Mouse (Mus musculus) bone marrow, adult 2 months (tissue): Measurements from ENCODE around the gene Gm43517. TPM values are rescaled to one million over a fixed set of nuclear protein-coding genes. Genes with fewer than 3 reads are reported as not detected.

Experiments used
- H3K27ac ChIP-seq: fragments of 200-500 bp; 2 replicates; pipeline ENCODE4 v1.5.1; 2012; ENCODE audit warnings: low read depth, mild to moderate bottlenecking, control low read depth, inconsistent platforms, low read length; ENCODE audit not compliant: control insufficient read depth, poor library complexity, insufficient read depth
- H3K4me1 ChIP-seq: fragments of 200-500 bp; 2 replicates; pipeline ENCODE4 v1.6.1; 2011; ENCODE audit warnings: low read length; ENCODE audit not compliant: control insufficient read depth, insufficient read depth
- H3K4me3 ChIP-seq: fragments of 200-500 bp; replicated peaks from 2 replicates; pipeline ENCODE3; 2011; ENCODE audit warnings: mild to moderate bottlenecking, low read depth, low read length, control low read depth; ENCODE audit not compliant: control insufficient read depth
- CTCF ChIP-seq: fragments of 200-500 bp; IDR thresholded peaks from 2 replicates; pipeline ENCODE4 v1.5.1; 2011; ENCODE audit warnings: low read length, control low read depth; ENCODE audit not compliant: control insufficient read depth, insufficient read depth
- POLR2A ChIP-seq: fragments of 200-500 bp; IDR thresholded peaks from 2 replicates; pipeline ENCODE4 v1.6.1; 2011; ENCODE audit warnings: low read depth, mild to moderate bottlenecking, control low read depth, low read length, borderline replicate concordance; ENCODE audit not compliant: control insufficient read depth
- WGBS: fragments of 180-500 bp; shearing (Covaris S2); methylation state at CpG from one replicate; pipeline ENCODE4 v1.1.7; 2018; 5-methylcytosine and 5-hydroxymethylcytosine counted together
- polyA plus RNA-seq: library from polyadenylated mRNA; stranded (reverse); fragments of >200 nt; gene quantifications from 2 replicates; pipeline ENCODE4 v1.2.4, GENCODE M21; 2011; ENCODE audit warnings: low replicate concordance; ENCODE audit not compliant: missing spikeins, insufficient read depth, insufficient read length

The Gm43517 gene
- polyA plus RNA-seq, 1 experiment = not detected

DNA sequence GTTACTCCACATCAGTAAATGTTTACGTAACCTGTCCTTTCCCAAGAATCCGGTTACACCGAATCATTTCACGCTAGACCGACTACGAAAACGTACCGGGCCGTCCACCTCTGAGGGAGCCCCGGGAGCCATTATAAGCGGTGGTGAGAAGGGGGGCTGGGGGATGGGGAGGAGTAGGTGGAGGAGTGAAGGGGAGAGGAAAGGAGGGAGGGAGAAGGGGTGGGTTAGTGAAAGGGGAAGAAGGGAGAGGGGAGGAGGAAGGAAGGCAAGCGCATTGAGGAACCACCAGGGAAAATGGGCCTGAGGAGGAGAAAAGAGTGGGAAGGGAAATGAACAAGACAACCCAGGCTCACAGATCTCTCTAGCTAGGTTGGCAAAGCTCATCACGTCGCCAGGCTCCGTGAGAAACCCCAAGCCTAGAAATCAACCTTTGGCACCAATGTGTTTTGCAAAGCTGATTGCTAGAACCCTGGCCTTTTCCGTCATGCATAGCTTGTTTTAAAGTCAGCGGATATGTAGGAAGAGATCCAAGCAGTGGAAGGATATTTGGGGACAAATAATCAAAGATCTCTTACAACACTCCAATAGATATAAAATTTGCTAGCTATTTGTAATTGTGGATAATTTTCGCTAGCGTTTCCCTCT, 3.1 kb upstream of the Gm43517 start:
- WGBS = 4% methylated on average over 19 of the region's 19 CpGs
- no peak for TF ChIP-seq POLR2A
- TF ChIP-seq CTCF = no peak

DNA sequence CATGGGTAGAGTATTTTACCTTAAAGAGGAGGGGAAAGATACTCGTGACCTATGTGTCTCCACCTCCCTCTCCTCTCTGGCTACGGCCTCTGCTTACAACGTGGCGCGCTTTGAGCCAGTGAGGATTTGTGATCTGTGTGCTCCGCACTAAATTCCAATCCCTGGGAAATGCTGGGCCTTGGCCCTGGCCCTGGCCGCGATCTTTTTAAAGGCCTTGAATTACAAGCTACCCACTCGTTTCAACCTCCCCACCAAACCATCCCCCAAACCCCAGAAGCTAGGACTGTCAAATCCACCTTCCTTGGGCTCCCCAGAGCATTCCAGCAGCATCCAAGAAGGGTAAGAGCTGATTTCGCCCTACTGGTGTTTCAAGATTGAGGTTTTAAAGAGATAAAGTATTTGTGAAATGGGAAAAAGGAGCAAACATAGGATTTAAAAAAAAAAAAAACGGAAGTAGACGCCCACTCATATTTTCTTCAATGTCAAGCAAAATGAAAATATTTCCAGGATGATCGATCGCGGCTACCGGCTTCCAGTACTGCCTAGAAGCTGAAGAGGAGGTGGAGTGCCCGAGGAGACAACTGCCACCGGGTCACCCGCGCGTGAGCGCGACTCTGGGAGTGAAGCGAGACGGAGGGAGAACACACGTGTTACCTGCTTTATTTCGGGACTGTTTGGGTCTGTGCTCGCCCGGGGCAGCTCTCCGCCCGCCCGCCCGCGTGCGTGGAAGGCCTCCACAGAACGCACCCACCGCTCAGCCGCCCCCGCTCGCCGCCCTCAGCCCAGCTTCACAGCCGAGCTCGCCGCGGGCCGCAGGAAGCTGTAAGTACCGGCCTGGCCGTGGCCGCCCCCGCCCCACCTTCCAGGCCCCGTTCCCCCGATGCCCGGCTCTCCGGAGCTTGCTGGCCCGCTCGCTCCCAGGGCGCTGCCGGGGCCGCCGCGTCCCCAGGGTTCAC, 2.1 kb upstream of the Gm43517 start, which contains the start of gene Foxg1:
Foxg1 (plus strand) TSS at position 96 of the 956 bp plus-strand sequence.
- 3% methylated on average over 61 of the region's 61 CpGs for WGBS
- TF ChIP-seq POLR2A = no peak
- no peak for TF ChIP-seq CTCF
- Histone ChIP-seq H3K4me3 (no peak within 1 kb of the TSS), H3K4me1 (no peaks in the 10 kb centered on the region), H3K27ac (no peak within 1 kb of the TSS)

More for the DNA sequence above, 3.1 kb upstream of the Gm43517 start:
- Histone ChIP-seq H3K4me3 (no peak overlapping the region), H3K4me1 (no peaks in the 10 kb centered on the region), H3K27ac (no peak overlapping the region)

DNA sequence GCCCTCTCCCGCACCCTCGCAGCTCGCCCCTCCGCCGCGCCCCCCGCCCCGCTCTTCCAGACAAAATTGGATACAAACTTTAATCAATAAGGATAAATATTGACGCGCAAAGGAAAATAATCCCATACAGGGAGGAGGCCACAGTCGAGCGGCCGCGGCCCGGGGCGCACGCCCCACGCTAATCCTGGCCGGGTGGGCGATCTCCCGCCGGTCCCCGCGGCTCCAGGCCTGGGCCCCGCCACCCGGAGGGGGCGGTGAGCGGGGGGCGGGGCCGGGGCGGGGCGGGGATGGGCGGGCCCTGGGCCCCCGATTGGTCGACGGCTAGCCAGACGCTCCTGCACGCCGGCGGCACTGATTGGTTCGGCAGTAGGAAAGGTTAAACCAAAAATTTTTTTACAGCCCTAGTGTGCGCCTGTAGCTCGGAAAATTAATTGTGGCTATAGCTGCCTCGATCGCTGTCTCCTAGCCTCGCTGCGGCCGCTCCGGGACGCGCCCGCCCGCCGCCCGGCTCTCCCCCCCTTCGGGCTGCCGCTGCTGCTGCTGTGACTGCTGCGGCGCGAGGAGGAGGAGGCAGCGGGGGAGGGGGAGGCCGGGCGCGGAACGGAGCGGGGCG, 1.3 kb upstream of the Gm43517 start:
- TF ChIP-seq POLR2A (no peak), CTCF (no peak)
- WGBS = 4% methylated on average over 58 of the region's 67 CpGs
- H3K4me1 ChIP-seq = no peaks in the 10 kb centered on the region
- H3K4me3 ChIP-seq = no peak overlapping the region
- H3K27ac ChIP-seq = no peak overlapping the region

DNA sequence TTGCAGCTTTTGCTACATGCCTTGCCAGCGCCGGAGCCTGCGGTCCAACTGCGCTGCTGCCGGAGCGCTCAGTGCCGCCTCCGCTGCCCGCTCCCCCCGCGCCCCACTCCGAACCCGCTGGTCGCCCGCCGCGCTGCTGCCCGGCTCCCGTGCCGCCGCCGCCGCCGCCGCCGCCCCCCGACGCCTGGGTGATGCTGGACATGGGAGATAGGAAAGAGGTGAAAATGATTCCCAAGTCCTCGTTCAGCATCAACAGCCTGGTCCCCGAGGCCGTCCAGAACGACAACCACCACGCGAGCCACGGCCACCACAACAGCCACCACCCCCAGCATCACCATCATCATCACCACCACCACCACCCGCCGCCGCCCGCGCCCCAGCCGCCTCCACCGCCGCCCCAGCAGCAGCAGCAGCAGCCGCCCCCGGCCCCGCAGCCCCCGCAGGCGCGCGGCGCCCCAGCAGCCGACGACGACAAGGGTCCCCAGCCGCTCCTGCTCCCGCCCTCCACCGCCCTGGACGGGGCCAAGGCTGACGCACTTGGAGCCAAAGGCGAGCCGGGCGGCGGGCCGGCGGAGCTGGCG, 589 bp upstream of the Gm43517 start:
- no peak overlapping the region for H3K27ac ChIP-seq
- 4% methylated on average over 57 of the region's 66 CpGs for WGBS
- H3K4me1 ChIP-seq = no peaks in the 10 kb centered on the region
- no peak for TF ChIP-seq POLR2A
- TF ChIP-seq CTCF = no peak
- no peak overlapping the region for H3K4me3 ChIP-seq

DNA sequence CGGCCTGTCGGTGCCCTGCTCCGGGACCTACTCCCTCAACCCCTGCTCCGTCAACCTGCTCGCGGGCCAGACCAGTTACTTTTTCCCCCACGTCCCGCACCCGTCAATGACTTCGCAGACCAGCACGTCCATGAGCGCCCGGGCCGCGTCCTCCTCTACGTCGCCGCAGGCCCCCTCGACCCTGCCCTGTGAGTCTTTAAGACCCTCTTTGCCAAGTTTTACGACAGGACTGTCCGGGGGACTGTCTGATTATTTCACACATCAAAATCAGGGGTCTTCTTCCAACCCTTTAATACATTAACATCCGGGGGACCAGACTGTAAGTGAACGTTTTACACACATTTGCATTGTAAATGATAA, 637 bp downstream of the Gm43517 start:
- no peaks in the 10 kb centered on the region for H3K4me1 ChIP-seq
- H3K4me3 ChIP-seq = no peak overlapping the region
- no peak for TF ChIP-seq CTCF
- TF ChIP-seq POLR2A = no peak
- no peak overlapping the region for H3K27ac ChIP-seq
- 8% methylated on average over 23 of the region's 23 CpGs for WGBS

DNA sequence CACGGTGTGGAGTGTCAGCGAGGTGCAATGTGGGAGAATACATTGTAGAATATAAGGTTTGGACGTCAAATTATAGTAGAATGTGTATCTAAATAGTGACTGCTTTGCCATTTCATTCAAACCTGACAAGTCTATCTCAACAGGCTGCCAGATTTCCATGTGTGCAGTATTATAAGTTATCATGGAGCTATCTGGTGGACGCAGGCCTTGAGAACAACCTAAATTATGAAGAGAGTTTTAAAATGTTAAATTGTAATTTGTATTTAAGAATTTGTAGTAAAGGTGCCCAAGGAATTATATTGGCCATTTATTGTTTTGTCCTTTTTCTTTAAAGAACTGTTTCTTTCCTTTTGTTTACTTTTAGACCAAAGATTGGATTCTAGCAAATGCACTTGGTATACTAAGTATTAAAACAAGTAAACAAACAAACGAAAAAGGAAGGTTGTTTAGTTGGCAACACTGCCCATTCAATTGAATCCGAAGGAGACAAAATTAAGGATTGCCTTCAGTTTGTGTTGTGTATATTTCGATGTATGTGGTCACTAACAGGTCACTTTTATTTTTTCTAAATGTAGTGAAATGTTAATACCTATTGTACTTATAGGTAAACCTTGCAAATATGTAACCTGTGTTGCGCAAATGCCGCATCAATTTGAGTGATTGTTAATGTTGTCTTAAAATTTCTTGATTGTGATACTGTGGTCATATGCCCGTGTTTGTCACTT, 1.3 kb downstream of the Gm43517 start:
- TF ChIP-seq POLR2A (no peak), CTCF (no peak)
- no peak overlapping the region for H3K27ac ChIP-seq
- 17% methylated on average over 10 of the region's 10 CpGs for WGBS
- no peaks in the 10 kb centered on the region for H3K4me1 ChIP-seq
- H3K4me3 ChIP-seq = no peak overlapping the region

DNA sequence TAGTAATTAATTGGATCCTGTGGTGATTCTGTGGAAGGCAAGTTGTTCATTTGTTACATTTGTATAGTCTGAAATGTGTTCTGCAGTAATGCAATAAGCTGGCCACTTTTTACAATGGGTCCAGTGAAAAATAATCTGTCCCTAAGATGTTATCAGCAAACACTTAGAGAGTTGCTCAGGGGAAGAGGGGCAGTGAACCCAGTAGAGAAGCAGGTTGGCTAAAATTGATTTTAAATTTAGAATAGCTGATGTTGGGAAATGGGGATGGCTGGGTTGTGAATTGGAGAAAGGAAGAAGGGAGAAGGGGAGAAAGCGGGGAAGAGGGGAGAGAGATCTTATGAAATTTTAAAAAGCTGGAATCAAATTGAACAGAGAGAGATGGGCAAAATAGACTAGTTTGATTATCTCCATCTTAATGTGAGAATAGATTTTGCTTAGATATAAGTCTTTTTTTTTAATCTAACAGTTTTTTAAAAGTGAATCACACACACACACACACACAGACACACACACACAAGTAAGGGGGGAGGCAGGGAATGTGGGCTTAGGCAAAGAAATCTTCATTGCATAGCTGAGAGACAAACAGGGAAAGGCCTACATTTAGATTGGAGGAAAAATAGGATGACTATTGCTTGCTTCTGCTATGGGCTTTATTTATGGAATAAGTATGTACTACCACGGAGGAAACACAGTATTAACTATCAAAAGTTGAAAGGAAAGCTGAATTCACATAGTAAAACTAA, 3.1 kb downstream of the Gm43517 start:
- TF ChIP-seq CTCF (no peak), POLR2A (no peak)
- H3K27ac ChIP-seq = no peak overlapping the region
- no peak overlapping the region for H3K4me3 ChIP-seq
- no peaks in the 10 kb centered on the region for H3K4me1 ChIP-seq
- WGBS = 32% methylated on average over 2 of the region's 2 CpGs
